Mouse (Mus musculus) heart, embryonic 12.5 days (tissue): ENCODE measurements around the gene Rmnd5a. TPM values are rescaled to one million over a fixed set of nuclear protein-coding genes. Genes with fewer than 3 reads are reported as not detected.

Source experiments
- ATAC-seq: fragments of 200-750 bp; cut with Nextera tagmentation; 2 replicates; pipeline ENCODE4 v1.8.0; 2017; ENCODE audit warnings: moderate TSS enrichment, moderate library complexity; ENCODE audit not compliant: insufficient number of reproducible peaks, low FRiP score
- H3K27ac ChIP-seq: fragments of 300-500 bp; sonication (generic); 2 replicates; pipeline ENCODE4 v1.5.1; 2016; ENCODE audit warnings: mild to moderate bottlenecking, moderate library complexity; ENCODE audit not compliant: poor library complexity, severe bottlenecking
- H3K27me3 ChIP-seq: fragments of 300-500 bp; sonication (generic); replicated peaks from 2 replicates; pipeline ENCODE4 v1.6.1; 2016; ENCODE audit warnings: mild to moderate bottlenecking, moderate library complexity
- H3K36me3 ChIP-seq: fragments of 300-500 bp; sonication (generic); 2 replicates; pipeline ENCODE4 v1.6.1; 2016; ENCODE audit warnings: mild to moderate bottlenecking, moderate library complexity
- H3K4me1 ChIP-seq: fragments of 300-500 bp; sonication (generic); replicated peaks from 2 replicates; pipeline ENCODE4 v1.6.1; 2016; ENCODE audit warnings: mild to moderate bottlenecking
- H3K4me2 ChIP-seq: fragments of 300-500 bp; sonication (generic); 2 replicates; pipeline ENCODE4 v1.6.1; 2016; ENCODE audit warnings: mild to moderate bottlenecking, moderate library complexity
- H3K4me3 ChIP-seq: fragments of 300-500 bp; sonication (generic); 2 replicates; pipeline ENCODE4 v1.5.1; 2016; ENCODE audit warnings: mild to moderate bottlenecking
- H3K9ac ChIP-seq: fragments of 300-500 bp; sonication (generic); 2 replicates; pipeline ENCODE4 v1.6.1; 2016; ENCODE audit warnings: mild to moderate bottlenecking, moderate library complexity
- H3K9me3 ChIP-seq: fragments of 300-500 bp; sonication (generic); replicated peaks from 2 replicates; pipeline ENCODE4 v1.6.1; 2016; ENCODE audit warnings: mild to moderate bottlenecking, moderate library complexity
- WGBS: fragments of 180-500 bp; shearing (Covaris S2); methylation state at CpG from one replicate; pipeline ENCODE4 v1.1.7; 2016; 5-methylcytosine and 5-hydroxymethylcytosine counted together
- polyA plus RNA-seq: library from polyadenylated mRNA; unstranded; fragments of >200 nt; fragmentation: Nextera tagmentation; extraction: Ambion mirVana; gene quantifications from 2 replicates; pipeline ENCODE4 v1.2.1, GENCODE M21; 2016

Rmnd5a gene
- polyA plus RNA-seq, 1 experiment from 2014 or later: 15.2 TPM

DNA sequence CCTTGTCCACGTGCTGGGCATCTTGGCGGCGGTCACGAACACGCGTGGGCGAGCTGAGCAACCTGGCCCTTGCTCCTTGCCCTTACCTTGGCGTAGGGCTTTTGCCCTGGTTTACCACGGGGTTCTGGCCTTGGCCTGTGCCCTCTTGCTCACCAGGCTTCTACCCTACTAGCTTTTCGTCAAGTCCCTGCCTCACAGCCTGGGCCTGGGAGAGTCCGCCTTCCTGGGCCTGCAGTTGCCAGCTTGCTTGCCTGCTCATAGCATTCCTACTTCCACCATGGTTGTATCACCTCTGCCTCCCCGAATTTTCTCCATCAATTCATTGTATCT lies 779 bp upstream of the Rmnd5a start:
- H3K27me3 ChIP-seq: no peaks in the 10 kb centered on the region
- peak overlapping the region; percentile 86 for H3K9ac ChIP-seq
- WGBS: 5% methylated on average over 12 of the region's 12 CpGs
- peak overlapping the region; percentile 99 for H3K27ac ChIP-seq
- H3K4me3 ChIP-seq: peak overlapping the region; percentile 81
- peak overlapping the region; percentile 97 for H3K4me2 ChIP-seq
- peaks cover 33% of the 10 kb centered on the region for H3K4me1 ChIP-seq
- no peaks in the 10 kb centered on the region for H3K36me3 ChIP-seq
- H3K9me3 ChIP-seq: no peaks in the 10 kb centered on the region
- ATAC-seq: peak; percentile 1; the same call in 1 of the 2 replicates

DNA sequence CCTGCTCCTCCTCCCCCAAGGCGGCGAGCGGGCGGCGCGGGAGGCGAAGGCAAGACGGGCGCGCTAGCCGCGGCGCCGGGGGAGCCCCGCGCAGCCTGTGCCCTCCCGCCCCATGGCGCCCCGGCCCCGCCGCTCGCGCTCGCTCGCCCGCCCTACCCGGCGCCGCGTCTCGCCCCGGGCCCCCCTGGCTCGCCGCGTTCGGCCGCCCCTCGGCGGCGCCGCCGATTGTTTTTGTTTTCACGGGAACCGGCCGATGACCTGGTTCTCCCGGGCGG lies 283 bp downstream of the Rmnd5a start:
- Histone ChIP-seq H3K4me1 (peaks cover 34% of the 10 kb centered on the region), H3K4me3 (peak overlapping the region; percentile 81), H3K27me3 (no peaks in the 10 kb centered on the region), H3K27ac (peak overlapping the region; percentile 97), H3K9ac (peak overlapping the region; percentile 91), H3K36me3 (no peaks in the 10 kb centered on the region), H3K4me2 (peak overlapping the region; percentile 72), H3K9me3 (no peaks in the 10 kb centered on the region)
- no peak; the same call in 1 of the 2 replicates for ATAC-seq
- 1% methylated on average over 38 of the region's 47 CpGs for WGBS

DNA sequence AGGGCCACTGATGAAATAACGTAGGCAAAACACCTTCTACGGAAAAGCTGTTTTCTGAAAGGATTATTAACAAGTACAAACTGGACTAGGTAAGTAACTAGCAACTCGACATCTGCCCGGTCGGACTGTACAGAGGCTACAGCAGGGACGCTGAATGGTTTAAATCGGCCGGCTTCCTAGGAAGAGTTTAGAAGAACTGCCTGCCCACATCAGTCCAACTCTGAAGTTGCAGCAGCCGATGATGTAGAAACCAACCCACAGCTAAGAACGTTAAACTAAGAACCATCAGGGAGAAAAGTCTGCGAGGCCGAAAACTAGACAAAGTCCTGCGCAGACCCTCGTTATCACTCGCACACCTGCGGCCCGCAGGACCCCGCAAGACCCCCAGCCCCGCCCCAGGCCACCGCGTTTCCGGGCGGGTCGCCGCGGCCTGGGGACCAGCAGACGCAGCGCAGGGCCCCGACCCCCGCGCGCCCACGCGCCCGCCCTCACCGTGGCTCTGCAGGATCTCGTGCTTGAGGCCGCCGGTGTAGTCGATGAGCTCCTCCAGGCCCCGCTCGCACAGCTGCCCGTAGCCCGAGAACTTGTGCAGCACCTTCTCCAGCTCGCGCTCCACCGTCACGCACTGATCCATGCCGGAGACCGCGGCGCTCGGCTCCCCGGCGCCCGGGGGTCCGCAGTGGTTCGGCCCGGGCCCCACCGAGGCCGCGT lies 776 bp downstream of the Rmnd5a start:
- peak overlapping the region; percentile 97 for H3K27ac ChIP-seq
- no peaks in the 10 kb centered on the region for H3K27me3 ChIP-seq
- H3K4me3 ChIP-seq: peak overlapping the region; percentile 81
- H3K4me1 ChIP-seq: peaks cover 34% of the 10 kb centered on the region
- H3K9me3 ChIP-seq: no peaks in the 10 kb centered on the region
- H3K36me3 ChIP-seq: no peaks in the 10 kb centered on the region
- peak; percentile 4; the same call in 1 of the 2 replicates for ATAC-seq
- peak overlapping the region; percentile 72 for H3K4me2 ChIP-seq
- WGBS: under 1% methylated on average over 56 of the region's 62 CpGs
- H3K9ac ChIP-seq: peak overlapping the region; percentile 91

GRCm38 (mm10) chr6:71438070-71438469 lies 2.4 kb downstream of the Rmnd5a start:
- no peaks in the 10 kb centered on the region for H3K9me3 ChIP-seq
- H3K27me3 ChIP-seq: no peaks in the 10 kb centered on the region
- no peaks in the 10 kb centered on the region for H3K36me3 ChIP-seq
- no peak overlapping the region for H3K27ac ChIP-seq
- no peak for ATAC-seq
- peaks cover 38% of the 10 kb centered on the region for H3K4me1 ChIP-seq
- no peak overlapping the region for H3K4me3 ChIP-seq
- 74% methylated on average over 1 of the region's 1 CpGs for WGBS
- H3K4me2 ChIP-seq: 0 out of 2 replicates have a peak overlapping the region, but pooled peaks have one; percentile 13
- no peak overlapping the region; the same call in 1 of the 2 replicates for H3K9ac ChIP-seq

GRCm38 (mm10) chr6:71427996-71428725 lies 12.3 kb downstream of the Rmnd5a start:
- Histone ChIP-seq H3K9ac (no peak overlapping the region), H3K4me1 (no peaks in the 10 kb centered on the region), H3K4me3 (no peak overlapping the region), H3K27me3 (no peaks in the 10 kb centered on the region), H3K27ac (no peak overlapping the region), H3K36me3 (peaks cover 14% of the 10 kb centered on the region), H3K4me2 (no peak overlapping the region), H3K9me3 (no peaks in the 10 kb centered on the region)
- 81% methylated on average over 4 of the region's 4 CpGs for WGBS
- ATAC-seq: no peak

DNA sequence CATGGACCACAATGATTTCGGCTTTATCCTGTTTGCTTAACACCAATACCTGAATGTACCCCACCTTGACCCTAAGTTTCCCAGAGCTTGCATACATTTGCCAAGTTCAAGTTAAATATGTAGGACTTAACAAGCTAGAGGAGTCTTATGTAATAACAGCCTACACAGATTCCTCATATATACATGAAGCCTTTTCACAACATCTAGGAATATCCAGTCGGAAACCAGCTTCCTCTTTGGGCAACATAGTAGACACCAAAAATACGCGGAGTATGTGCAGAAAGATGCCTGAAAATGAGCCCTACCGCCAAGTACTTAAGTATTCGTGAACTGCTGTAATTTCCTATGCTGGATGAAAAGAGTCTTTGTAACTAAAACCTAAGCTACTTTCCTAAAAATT lies 14.8 kb downstream of the Rmnd5a start:
- H3K27me3 ChIP-seq: no peaks in the 10 kb centered on the region
- 87% methylated on average over 6 of the region's 6 CpGs for WGBS
- no peak for ATAC-seq

DNA sequence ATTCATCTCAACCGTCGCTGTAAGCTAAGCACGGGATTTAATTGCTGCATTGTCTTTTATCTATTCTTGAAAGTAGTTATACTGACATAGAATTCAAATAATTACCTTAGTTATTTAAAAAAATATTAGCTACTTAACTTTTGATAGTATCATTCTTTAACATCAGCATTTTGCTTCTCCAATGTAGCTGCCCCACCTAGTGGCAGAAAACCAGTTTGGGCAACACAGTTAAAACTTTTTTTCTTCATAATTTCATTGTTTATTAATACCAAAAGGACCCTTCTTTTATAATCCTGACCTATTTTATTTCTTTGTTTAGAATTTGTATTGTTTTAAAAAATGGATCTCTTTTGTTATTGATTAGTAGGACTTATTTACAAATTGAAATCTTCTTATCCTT lies 17.3 kb downstream of the Rmnd5a start:
- Histone ChIP-seq H3K4me3 (no peak overlapping the region), H3K9me3 (no peaks in the 10 kb centered on the region), H3K4me1 (no peaks in the 10 kb centered on the region; the same call in 1 of the 2 replicates), H3K9ac (no peak overlapping the region), H3K27me3 (no peaks in the 10 kb centered on the region), H3K4me2 (no peak overlapping the region), H3K36me3 (peaks cover 17% of the 10 kb centered on the region), H3K27ac (no peak overlapping the region)
- WGBS: 90% methylated on average over 3 of the region's 3 CpGs
- no peak for ATAC-seq

More for the DNA sequence above, 14.8 kb downstream of the Rmnd5a start:
- no peak overlapping the region for H3K27ac ChIP-seq
- H3K4me1 ChIP-seq: no peaks in the 10 kb centered on the region
- H3K4me2 ChIP-seq: no peak overlapping the region
- H3K36me3 ChIP-seq: peaks cover 14% of the 10 kb centered on the region
- H3K9ac ChIP-seq: no peak overlapping the region
- H3K4me3 ChIP-seq: no peak overlapping the region
- H3K9me3 ChIP-seq: no peaks in the 10 kb centered on the region

GRCm38 (mm10) chr6:71422162-71422561 lies 18.3 kb downstream of the Rmnd5a start:
- no peak for ATAC-seq
- no peak overlapping the region for H3K4me3 ChIP-seq
- no peak overlapping the region for H3K4me2 ChIP-seq
- no peaks in the 10 kb centered on the region; the same call in 1 of the 2 replicates for H3K4me1 ChIP-seq
- no peaks in the 10 kb centered on the region for H3K9me3 ChIP-seq
- no peaks in the 10 kb centered on the region for H3K27me3 ChIP-seq
- WGBS: 88% methylated on average over 3 of the region's 3 CpGs
- no peak overlapping the region for H3K9ac ChIP-seq
- H3K27ac ChIP-seq: no peak overlapping the region
- H3K36me3 ChIP-seq: peaks cover 15% of the 10 kb centered on the region

GRCm38 (mm10) chr6:71420848-71421247 lies 19.6 kb downstream of the Rmnd5a start:
- Histone ChIP-seq H3K9ac (no peak overlapping the region), H3K27me3 (no peaks in the 10 kb centered on the region), H3K36me3 (peaks cover 10% of the 10 kb centered on the region; the same call in 1 of the 2 replicates), H3K27ac (no peak overlapping the region), H3K4me2 (no peak overlapping the region), H3K4me1 (no peaks in the 10 kb centered on the region; the same call in 1 of the 2 replicates), H3K4me3 (no peak overlapping the region), H3K9me3 (no peaks in the 10 kb centered on the region)
- WGBS: 89% methylated on average over 6 of the region's 6 CpGs
- ATAC-seq: no peak

DNA sequence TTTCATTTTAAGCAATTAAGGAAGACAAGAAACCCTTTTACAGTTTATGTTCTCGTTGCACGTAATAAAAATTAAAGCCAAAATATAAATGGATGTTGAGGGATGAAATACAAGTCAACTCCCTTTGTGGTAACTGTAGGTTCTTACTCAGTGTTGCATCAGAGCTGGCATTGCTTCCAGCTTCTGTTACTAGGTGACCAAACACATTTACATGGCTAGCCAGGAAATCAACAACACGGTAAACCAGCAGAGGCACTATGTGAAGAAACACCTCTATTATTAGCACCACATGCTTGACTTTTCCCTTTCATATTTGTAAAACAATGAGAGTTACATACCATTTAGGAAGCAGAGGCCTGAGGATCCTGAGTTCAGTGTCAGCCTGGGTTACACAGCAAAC lies 21.6 kb downstream of the Rmnd5a start:
- WGBS: 82% methylated on average over 3 of the region's 3 CpGs
- Histone ChIP-seq H3K27me3 (no peaks in the 10 kb centered on the region), H3K9me3 (no peaks in the 10 kb centered on the region), H3K27ac (no peak overlapping the region), H3K4me3 (no peak overlapping the region), H3K4me2 (no peak overlapping the region), H3K9ac (no peak overlapping the region), H3K4me1 (no peaks in the 10 kb centered on the region; the same call in 1 of the 2 replicates), H3K36me3 (peaks cover 10% of the 10 kb centered on the region; the same call in 1 of the 2 replicates)
- ATAC-seq: no peak

DNA sequence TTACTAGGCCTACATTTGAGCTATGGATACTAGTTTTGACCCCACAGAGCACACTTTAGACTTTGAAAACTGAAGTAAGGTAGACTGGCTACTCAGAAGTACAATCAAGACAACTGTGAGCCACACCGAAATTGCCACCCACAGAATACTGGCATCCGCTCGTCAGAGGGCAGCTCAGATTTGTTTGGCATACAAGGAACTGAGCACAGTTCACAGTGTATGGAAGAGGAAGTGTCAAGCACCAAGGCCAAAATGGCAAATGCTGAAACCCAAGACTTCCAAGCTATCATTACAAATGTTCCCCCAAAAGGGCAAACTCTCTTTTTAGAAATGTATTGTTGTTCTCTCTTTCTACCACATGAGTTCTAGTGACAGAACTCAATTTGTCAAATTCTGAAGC lies 25.0 kb downstream of the Rmnd5a start:
- Histone ChIP-seq H3K36me3 (peaks cover 24% of the 10 kb centered on the region), H3K27ac (no peak overlapping the region), H3K9ac (no peak overlapping the region), H3K9me3 (no peaks in the 10 kb centered on the region), H3K4me2 (no peak overlapping the region), H3K27me3 (no peaks in the 10 kb centered on the region), H3K4me3 (no peak overlapping the region), H3K4me1 (no peaks in the 10 kb centered on the region; the same call in 1 of the 2 replicates)
- no peak for ATAC-seq
- WGBS: 85% methylated on average over 3 of the region's 3 CpGs
